Mouse (Mus musculus): ENCODE data around the gene Ebf1. TPM values are rescaled to one million over a fixed set of nuclear protein-coding genes. Genes with fewer than 3 reads are reported as not detected.

Gene Ebf1
- polyA plus RNA-seq, 1 experiment from 2014 or later = 21.3 TPM

- H3K27ac ChIP-seq (ENCODE audit: low read depth, low read length) = no peak overlapping the region
Measured at GRCm38 (mm10) chr11:44701221-44701810, 84.2 kb downstream of the Ebf1 start.

GRCm38 (mm10) chr11:44701864-44702263 is 84.7 kb downstream of the Ebf1 start:
- no peak overlapping the region for H3K4me3 ChIP-seq (ENCODE audit: low read depth, low read length)
- H3K4me2 ChIP-seq (ENCODE audit: low read depth, low read length, severe bottlenecking) = no peak overlapping the region
- H3K27ac ChIP-seq (ENCODE audit: low read depth, low read length) = no peak overlapping the region
- no peaks in the 10 kb centered on the region for H3K27me3 ChIP-seq (ENCODE audit: control insufficient read depth, insufficient read depth, low read length)
- DNase-seq (ENCODE audit: low spot score) (peak; percentile 33), ATAC-seq (replicated peaks; ENCODE audit: low FRiP score) (no peak)
- H3K36me3 ChIP-seq (ENCODE audit: control insufficient read depth, insufficient read depth, low read length) = no peaks in the 10 kb centered on the region
- peaks cover 5% of the 10 kb centered on the region; the same call in 1 of the 2 replicates for H3K4me1 ChIP-seq (replicated peaks; ENCODE audit: control insufficient read depth, insufficient read depth, low read length)
- no peaks in the 10 kb centered on the region for H3K9me3 ChIP-seq (ENCODE audit: control insufficient read depth, low read length)
- 79% methylated on average over 1 of the region's 1 CpGs for WGBS
- no peak overlapping the region for H3K9ac ChIP-seq (ENCODE audit: low read length)

More at GRCm38 (mm10) chr11:44701221-44701810, 84.2 kb downstream of the Ebf1 start:
- H3K4me3 ChIP-seq (ENCODE audit: low read depth, low read length) = no peak overlapping the region
- no peaks in the 10 kb centered on the region for H3K9me3 ChIP-seq (ENCODE audit: control insufficient read depth, low read length)
- no peaks in the 10 kb centered on the region for H3K27me3 ChIP-seq (ENCODE audit: control insufficient read depth, insufficient read depth, low read length)
- no peak for DNase-seq (ENCODE audit: low spot score)
- no peak for ATAC-seq (replicated peaks; ENCODE audit: low FRiP score)
- H3K9ac ChIP-seq (ENCODE audit: low read length) = no peak overlapping the region
- H3K4me2 ChIP-seq (ENCODE audit: low read depth, low read length, severe bottlenecking) = no peak overlapping the region
- peaks cover 9% of the 10 kb centered on the region; the same call in 1 of the 2 replicates for H3K4me1 ChIP-seq (replicated peaks; ENCODE audit: control insufficient read depth, insufficient read depth, low read length)
- no peaks in the 10 kb centered on the region for H3K36me3 ChIP-seq (ENCODE audit: control insufficient read depth, insufficient read depth, low read length)
- 60% methylated on average over 11 of the region's 11 CpGs for WGBS

GRCm38 (mm10) chr11:44702716-44703486 is 85.8 kb downstream of the Ebf1 start:
- Histone ChIP-seq H3K4me3 (ENCODE audit: low read depth, low read length) (no peak overlapping the region), H3K36me3 (ENCODE audit: control insufficient read depth, insufficient read depth, low read length) (no peaks in the 10 kb centered on the region), H3K27ac (ENCODE audit: low read depth, low read length) (no peak overlapping the region), H3K4me2 (ENCODE audit: low read depth, low read length, severe bottlenecking) (no peak overlapping the region), H3K4me1 (replicated peaks; ENCODE audit: control insufficient read depth, insufficient read depth, low read length) (peaks cover 4% of the 10 kb centered on the region; the same call in 1 of the 2 replicates), H3K27me3 (ENCODE audit: control insufficient read depth, insufficient read depth, low read length) (no peaks in the 10 kb centered on the region), H3K9ac (ENCODE audit: low read length) (no peak overlapping the region), H3K9me3 (ENCODE audit: control insufficient read depth, low read length) (no peaks in the 10 kb centered on the region)
- ATAC-seq (replicated peaks; ENCODE audit: low FRiP score) (no peak), DNase-seq (ENCODE audit: low spot score) (peak; percentile 14)
- 87% methylated on average over 8 of the region's 8 CpGs for WGBS

GRCm38 (mm10) chr11:44703951-44704350 is 86.8 kb downstream of the Ebf1 start:
- ATAC-seq (replicated peaks; ENCODE audit: low FRiP score) = no peak
- peaks cover 4% of the 10 kb centered on the region; the same call in 1 of the 2 replicates for H3K4me1 ChIP-seq (replicated peaks; ENCODE audit: control insufficient read depth, insufficient read depth, low read length)
- no peaks in the 10 kb centered on the region for H3K27me3 ChIP-seq (ENCODE audit: control insufficient read depth, insufficient read depth, low read length)
- no peaks in the 10 kb centered on the region for H3K9me3 ChIP-seq (ENCODE audit: control insufficient read depth, low read length)
- H3K4me2 ChIP-seq (ENCODE audit: low read depth, low read length, severe bottlenecking) = no peak overlapping the region
- H3K9ac ChIP-seq (ENCODE audit: low read length) = no peak overlapping the region
- no peak overlapping the region for H3K4me3 ChIP-seq (ENCODE audit: low read depth, low read length)
- 90% methylated on average over 5 of the region's 5 CpGs for WGBS
- peak; percentile 9 for DNase-seq (ENCODE audit: low spot score)
- H3K36me3 ChIP-seq (ENCODE audit: control insufficient read depth, insufficient read depth, low read length) = no peaks in the 10 kb centered on the region
- H3K27ac ChIP-seq (ENCODE audit: low read depth, low read length) = no peak overlapping the region

- H3K9ac ChIP-seq (ENCODE audit: low read length) = no peak overlapping the region
- no peaks in the 10 kb centered on the region for H3K27me3 ChIP-seq (ENCODE audit: control insufficient read depth, insufficient read depth, low read length)
- H3K4me2 ChIP-seq (ENCODE audit: low read depth, low read length, severe bottlenecking) = no peak overlapping the region
- H3K36me3 ChIP-seq (ENCODE audit: control insufficient read depth, insufficient read depth, low read length) = no peaks in the 10 kb centered on the region
- no peak overlapping the region for H3K27ac ChIP-seq (ENCODE audit: low read depth, low read length)
- peaks cover 4% of the 10 kb centered on the region; the same call in 1 of the 2 replicates for H3K4me1 ChIP-seq (replicated peaks; ENCODE audit: control insufficient read depth, insufficient read depth, low read length)
- no peak for DNase-seq (ENCODE audit: low spot score)
- no peak overlapping the region for H3K4me3 ChIP-seq (ENCODE audit: low read depth, low read length)
- 95% methylated on average over 1 of the region's 1 CpGs for WGBS
- ATAC-seq (replicated peaks; ENCODE audit: low FRiP score) = no peak
- H3K9me3 ChIP-seq (ENCODE audit: control insufficient read depth, low read length) = no peaks in the 10 kb centered on the region
Measured at GRCm38 (mm10) chr11:44705811-44706210, 88.7 kb downstream of the Ebf1 start.

- Histone ChIP-seq H3K27ac (ENCODE audit: low read depth, low read length) (no peak overlapping the region), H3K9me3 (ENCODE audit: control insufficient read depth, low read length) (no peaks in the 10 kb centered on the region), H3K4me3 (ENCODE audit: low read depth, low read length) (no peak overlapping the region), H3K4me1 (replicated peaks; ENCODE audit: control insufficient read depth, insufficient read depth, low read length) (peaks cover 1% of the 10 kb centered on the region; the same call in 1 of the 2 replicates), H3K4me2 (ENCODE audit: low read depth, low read length, severe bottlenecking) (no peak overlapping the region), H3K36me3 (ENCODE audit: control insufficient read depth, insufficient read depth, low read length) (no peaks in the 10 kb centered on the region), H3K9ac (ENCODE audit: low read length) (no peak overlapping the region), H3K27me3 (ENCODE audit: control insufficient read depth, insufficient read depth, low read length) (no peaks in the 10 kb centered on the region)
- WGBS = 81% methylated on average over 2 of the region's 2 CpGs
- DNase-seq (ENCODE audit: low spot score) (no peak), ATAC-seq (replicated peaks; ENCODE audit: low FRiP score) (no peak)
Measured at GRCm38 (mm10) chr11:44706386-44706785, 89.3 kb downstream of the Ebf1 start.

- Histone ChIP-seq H3K27ac (ENCODE audit: low read depth, low read length) (no peak overlapping the region), H3K4me1 (replicated peaks; ENCODE audit: control insufficient read depth, insufficient read depth, low read length) (no peaks in the 10 kb centered on the region; the same call in 1 of the 2 replicates), H3K9me3 (ENCODE audit: control insufficient read depth, low read length) (no peaks in the 10 kb centered on the region), H3K36me3 (ENCODE audit: control insufficient read depth, insufficient read depth, low read length) (no peaks in the 10 kb centered on the region), H3K4me2 (ENCODE audit: low read depth, low read length, severe bottlenecking) (0 out of 2 replicates have a peak overlapping the region, but pooled peaks have one; percentile 9), H3K9ac (ENCODE audit: low read length) (no peak overlapping the region), H3K4me3 (ENCODE audit: low read depth, low read length) (no peak overlapping the region), H3K27me3 (ENCODE audit: control insufficient read depth, insufficient read depth, low read length) (no peaks in the 10 kb centered on the region)
- ATAC-seq (replicated peaks; ENCODE audit: low FRiP score) (no peak), DNase-seq (ENCODE audit: low spot score) (no peak)
- 12% methylated on average over 13 of the region's 13 CpGs for WGBS
Measured at GRCm38 (mm10) chr11:44707381-44708289, 90.5 kb downstream of the Ebf1 start.

- H3K4me3 ChIP-seq (ENCODE audit: low read depth, low read length) = no peak overlapping the region
Measured at GRCm38 (mm10) chr11:44708290-44708685, 91.2 kb downstream of the Ebf1 start.

More at GRCm38 (mm10) chr11:44708290-44708685, 91.2 kb downstream of the Ebf1 start:
- DNase-seq (ENCODE audit: low spot score) = no peak
- no peak overlapping the region for H3K4me2 ChIP-seq (ENCODE audit: low read depth, low read length, severe bottlenecking)
- ATAC-seq (replicated peaks; ENCODE audit: low FRiP score) = no peak
- no peaks in the 10 kb centered on the region for H3K27me3 ChIP-seq (ENCODE audit: control insufficient read depth, insufficient read depth, low read length)
- WGBS = 80% methylated on average over 6 of the region's 6 CpGs
- no peaks in the 10 kb centered on the region for H3K9me3 ChIP-seq (ENCODE audit: control insufficient read depth, low read length)
- H3K27ac ChIP-seq (ENCODE audit: low read depth, low read length) = no peak overlapping the region
- H3K4me1 ChIP-seq (replicated peaks; ENCODE audit: control insufficient read depth, insufficient read depth, low read length) = no peaks in the 10 kb centered on the region; the same call in 1 of the 2 replicates
- H3K9ac ChIP-seq (ENCODE audit: low read length) = no peak overlapping the region
- H3K36me3 ChIP-seq (ENCODE audit: control insufficient read depth, insufficient read depth, low read length) = no peaks in the 10 kb centered on the region

Measured in forebrain, embryonic 11.5 days (tissue).